Mouse (Mus musculus) neutrophil, adult 5-6 weeks (primary cell): Measurements from ENCODE around the gene Msrb1. TPM values are rescaled to one million over a fixed set of nuclear protein-coding genes. Genes with fewer than 3 reads are reported as not detected.
"Not testable (repeated sequence)": the region's sequence is repeated elsewhere in the genome, so short reads cannot be mapped to it uniquely, and the experiment has no call there.

Source experiments
- ATAC-seq: fragments of 151-379, 151-347 bp; 2 replicates; pipeline ENCODE4 v1.8.0; 2017; ENCODE audit warnings: mild to moderate bottlenecking, moderate TSS enrichment; ENCODE audit not compliant: insufficient number of reproducible peaks, poor library complexity, low FRiP score, severe bottlenecking; ENCODE audit errors: extremely low read depth
- total RNA-seq: library from RNA; stranded (forward); fragments of 200-1000 nt; gene quantifications from 2 replicates; pipeline ENCODE4 v1.2.3, GENCODE M21; 2017

The Msrb1 gene
- total RNA-seq, 1 experiment from 2014 or later, result 818 TPM

DNA sequence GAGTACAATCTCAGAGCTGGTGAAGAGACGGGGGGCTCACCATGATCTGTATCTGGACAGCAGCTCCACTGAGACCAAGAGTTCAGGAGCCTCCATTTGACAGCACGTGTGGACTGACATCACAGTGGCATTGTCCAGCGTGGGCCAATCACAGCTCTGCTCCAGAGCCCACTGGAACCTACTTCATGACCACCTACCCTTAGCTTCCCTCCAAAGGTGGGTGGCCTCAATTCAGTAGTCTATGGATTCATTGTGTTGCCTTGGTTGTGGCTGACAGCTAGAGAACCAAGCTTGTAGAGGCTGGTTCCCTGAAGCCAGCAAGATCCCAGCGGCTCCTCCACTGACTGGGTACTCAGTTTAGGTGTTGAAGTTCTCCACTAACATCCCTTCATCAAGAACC, 18.5 kb upstream of the Msrb1 start, which contains the start of the genes Rnf151 and Rps2:
Gene Rnf151, minus strand, starts transcription at position 121 of the 400 bp plus-strand sequence.
Gene Rps2, plus strand, starts transcription at position 174 of the 400 bp plus-strand sequence.
- ATAC-seq, result no peak

DNA sequence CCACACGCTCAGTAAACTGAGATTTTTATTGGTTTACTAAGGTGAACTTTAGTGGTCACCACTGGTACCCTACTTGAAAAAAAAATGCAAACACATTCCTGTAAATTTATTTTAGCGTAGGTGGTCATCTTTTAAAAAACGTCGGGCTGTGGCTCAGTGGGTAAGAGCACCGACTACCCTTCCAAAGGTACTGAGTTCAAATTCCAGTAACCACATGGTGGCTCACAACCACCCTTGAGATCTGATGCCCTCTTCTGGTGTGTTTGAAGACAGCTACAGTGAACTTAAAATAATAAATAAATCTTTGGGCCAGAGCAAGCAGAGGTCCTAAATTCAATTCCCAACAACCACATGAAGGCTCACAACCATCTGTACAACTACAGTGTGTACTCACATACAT, 17.5 kb upstream of the Msrb1 start:
- not testable (repeated sequence) for ATAC-seq

DNA sequence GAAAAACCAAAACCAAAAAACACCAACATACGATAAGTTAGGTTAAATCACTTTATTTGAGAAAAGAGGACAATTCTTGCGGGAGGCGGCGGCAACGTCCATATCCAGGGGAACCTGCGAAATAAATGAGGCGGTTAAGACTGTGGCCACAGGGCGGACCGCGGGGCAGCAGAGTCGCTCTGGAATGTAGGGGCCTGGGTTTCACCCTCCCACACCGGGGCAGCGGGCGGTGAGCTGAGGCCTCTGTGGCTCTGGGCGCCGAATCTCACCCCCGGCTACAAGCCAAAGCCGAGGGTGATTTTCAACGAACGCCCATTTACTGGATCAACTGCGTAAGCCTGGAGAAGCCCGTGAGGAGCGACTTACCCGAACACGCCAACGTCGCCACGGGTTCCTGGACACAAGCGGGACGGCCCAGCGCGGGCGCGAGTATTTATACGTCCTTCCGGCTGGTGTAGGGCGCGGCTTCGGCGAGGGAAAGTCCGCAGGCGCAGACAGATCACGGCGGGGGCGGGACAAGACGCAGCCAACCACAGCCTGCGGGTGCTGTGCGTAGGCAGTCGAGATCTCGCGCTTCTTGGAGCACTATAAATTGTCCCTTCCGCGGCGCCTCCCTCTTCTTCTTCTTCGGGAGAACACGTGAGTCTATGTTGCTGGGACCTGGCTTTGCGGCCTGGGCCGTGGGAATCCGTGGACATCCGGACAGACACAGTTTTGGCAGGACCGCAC, 16.8 kb upstream of the Msrb1 start:
- ATAC-seq, result peak; percentile 88

GRCm38 (mm10) chr17:24720616-24721015, 15.8 kb upstream of the Msrb1 start:
- ATAC-seq, result not testable (repeated sequence)

- ATAC-seq, result not testable (repeated sequence)
Measured at GRCm38 (mm10) chr17:24721383-24721955, 15.0 kb upstream of the Msrb1 start.

DNA sequence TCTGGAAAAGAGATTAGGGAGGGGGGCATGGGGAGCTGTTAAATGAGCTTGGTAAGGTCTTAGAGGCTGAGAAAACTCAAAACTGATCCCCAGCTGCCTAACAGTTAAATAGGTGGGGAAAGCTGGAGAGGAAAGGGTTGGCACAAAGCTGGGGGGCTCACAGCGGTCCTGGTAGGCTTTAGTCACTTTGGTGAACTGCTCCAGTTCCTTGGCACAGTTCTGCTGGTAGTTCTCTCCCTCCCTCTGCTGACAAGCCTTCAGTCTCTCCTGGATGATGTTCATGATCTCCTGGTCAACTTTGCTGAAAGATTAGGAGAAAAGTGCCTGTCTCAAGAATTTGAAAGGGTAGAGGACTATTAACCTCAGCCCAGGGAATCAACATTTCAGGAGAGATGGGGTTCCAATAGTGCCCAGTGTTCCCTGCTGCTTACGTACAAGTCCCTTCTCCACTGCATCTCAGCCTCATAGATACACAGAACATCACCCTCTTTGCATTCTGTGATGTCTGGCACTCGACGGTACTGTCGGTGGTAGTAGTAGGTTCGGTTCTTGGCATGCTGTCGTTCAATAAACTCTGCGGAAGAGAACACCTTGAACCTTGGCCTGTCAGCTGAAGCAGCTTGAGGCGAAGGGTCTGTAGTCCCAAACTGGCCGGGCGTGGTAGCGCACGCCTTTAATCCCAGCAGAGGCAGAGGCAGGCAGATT, 14.1 kb upstream of the Msrb1 start:
- no peak for ATAC-seq

DNA sequence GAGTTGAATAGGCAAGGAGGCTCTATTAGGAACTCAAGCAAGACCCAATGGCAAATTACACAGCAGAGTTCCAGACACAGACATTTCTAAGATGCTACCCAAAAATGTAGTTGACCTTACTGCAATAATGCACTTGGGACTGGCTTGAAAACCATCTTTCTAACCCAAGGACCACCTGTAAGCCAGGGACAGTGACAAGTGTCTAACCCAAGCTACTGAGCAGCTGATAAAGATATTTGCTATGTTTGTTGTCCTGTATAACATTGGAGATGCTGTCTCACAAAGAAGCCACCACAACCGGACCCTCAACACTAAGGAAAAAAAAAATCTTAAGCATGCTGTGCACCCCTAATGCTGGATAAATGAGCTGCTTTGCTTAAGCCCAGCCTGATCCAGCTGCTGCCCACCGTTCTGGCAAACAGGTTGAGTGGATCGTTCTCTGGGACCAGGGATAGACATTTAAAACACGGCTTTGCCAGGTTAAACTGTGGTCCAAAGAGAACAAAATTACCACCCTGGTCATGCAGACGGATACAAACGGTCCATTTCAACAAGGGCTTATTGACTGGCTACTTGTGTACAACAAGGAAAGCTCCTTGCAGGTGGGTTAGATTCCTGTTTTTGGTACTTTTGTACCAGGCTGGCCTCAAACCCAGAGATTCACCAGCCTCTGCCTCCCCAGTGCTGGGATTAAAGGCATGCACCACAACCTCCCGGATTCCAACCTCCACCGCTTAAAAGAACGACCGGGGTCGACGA, 13.1 kb upstream of the Msrb1 start:
- no peak for ATAC-seq

- ATAC-seq, result no peak
Measured at GRCm38 (mm10) chr17:24723881-24724180, 12.6 kb upstream of the Msrb1 start.

DNA sequence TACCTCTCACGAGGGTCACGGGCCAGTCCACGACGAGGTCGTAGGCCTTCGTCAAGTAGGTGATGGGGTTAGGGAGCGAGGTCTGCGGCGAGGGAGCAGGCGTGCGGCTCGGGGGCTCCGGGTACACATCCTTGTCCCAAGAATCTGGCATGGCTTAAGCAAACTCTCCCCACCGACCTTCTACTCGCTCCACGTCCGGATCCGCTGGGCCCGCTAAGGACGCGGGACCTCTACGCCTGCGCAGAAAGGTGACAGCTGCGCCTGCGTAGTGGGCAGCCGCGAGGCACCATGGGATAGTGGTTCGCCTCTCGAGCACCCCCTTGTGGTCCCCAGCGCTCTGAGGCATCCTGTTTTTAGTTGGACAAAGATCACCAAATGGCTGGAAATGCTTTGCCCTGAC, 12.3 kb upstream of the Msrb1 start, which contains the start of gene Ndufb10:
Gene Ndufb10, minus strand, starts transcription at position 295 of the 400 bp plus-strand sequence.
- ATAC-seq, result peak; percentile 67

DNA sequence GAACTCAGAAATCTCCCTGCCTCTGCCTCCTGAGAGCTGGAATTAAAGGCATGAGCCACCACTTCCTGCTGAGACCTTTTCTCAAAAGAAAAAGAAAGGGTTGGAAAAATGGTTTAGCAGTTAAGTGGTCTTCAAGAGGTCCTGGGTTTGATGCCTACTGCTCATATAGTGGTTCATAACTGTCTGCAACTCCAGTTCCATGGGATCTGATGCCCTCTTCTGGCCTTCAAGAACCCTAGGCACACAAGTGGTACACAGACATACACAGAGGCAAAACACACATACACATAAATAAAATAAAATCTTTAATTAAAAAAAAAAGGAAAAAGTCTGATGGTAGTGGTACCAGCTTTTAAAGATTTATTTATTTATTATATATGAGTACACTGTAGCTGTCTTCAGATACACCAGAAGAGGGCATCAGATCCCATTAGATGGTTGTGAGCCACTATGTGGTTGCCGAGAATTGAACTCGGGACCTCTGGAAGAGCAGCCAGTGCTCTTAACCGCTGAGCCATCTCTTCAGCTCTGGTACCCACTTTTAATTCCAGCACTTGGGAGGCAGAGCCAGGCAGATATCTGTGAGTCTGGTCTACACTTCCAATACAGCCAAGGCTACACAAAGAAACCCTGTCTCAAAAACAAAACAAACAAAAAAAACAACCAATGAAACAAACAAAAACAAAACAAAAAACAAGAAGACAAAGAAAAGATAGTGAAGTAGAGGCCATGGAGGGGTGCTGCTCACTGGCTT, 10.6 kb upstream of the Msrb1 start:
- ATAC-seq, result no peak

DNA sequence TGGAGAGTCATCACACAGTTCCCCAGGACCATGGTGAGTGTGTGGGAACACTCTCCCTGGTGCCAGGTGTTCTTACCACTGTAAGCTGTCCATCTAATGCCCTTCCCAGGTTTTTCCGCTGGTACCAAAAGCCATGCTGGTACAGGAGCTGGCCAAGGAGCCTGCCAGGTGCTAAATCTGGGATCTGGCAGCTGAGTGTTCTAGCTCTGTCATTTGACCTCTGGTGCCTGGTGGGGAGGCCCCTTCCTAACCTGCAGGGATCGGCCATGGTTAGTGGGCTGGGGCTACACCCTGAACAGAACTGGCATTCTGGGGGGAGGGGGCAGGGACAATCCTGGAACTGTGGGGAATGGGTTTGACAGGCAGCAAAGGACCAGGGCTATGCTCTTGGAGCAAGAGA, 8.8 kb upstream of the Msrb1 start, which contains the start of gene Rpl3l:
Gene Rpl3l, plus strand, starts transcription at position 203 of the 400 bp plus-strand sequence.
- ATAC-seq, result no peak

- ATAC-seq, result no peak
Measured at GRCm38 (mm10) chr17:24728184-24728583, 8.3 kb upstream of the Msrb1 start.

DNA sequence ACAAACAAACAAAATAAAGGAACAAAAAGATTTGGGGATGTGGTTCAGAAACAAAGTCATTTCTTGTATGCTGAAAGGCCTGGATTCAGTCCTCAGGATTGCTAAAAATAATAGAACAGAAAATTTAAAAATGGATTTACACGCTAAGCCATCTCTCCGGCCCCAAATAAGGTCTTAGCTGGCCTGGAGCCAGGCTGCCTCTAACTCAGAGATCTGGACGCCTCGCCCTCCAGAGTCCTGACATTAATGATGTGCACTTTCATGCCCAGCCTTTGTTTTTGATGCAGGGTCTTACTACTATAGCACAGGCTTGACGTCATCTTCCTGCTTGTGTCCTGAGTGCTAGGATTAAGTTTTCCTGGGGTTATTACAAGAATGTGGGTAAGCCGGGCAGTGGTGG, 7.4 kb upstream of the Msrb1 start:
- ATAC-seq, result no peak

DNA sequence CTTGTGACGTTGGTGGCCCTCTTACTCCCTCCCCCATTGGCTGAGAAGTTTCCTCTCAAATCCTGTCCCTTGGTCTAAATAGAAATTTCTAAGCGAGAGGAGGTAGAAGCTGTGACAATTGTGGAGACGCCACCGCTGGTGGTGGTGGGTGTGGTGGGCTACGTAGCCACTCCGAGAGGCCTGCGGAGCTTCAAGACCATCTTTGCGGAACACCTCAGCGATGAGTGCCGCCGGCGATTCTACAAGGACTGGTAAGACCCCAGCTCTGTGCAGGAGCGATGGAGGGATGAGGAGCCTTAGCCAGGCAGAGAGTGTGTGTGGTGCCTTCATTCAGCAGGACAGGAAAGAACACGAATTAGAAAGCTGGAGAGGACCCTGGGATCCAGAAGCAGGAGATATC, 5.7 kb upstream of the Msrb1 start:
- ATAC-seq, result no peak

DNA sequence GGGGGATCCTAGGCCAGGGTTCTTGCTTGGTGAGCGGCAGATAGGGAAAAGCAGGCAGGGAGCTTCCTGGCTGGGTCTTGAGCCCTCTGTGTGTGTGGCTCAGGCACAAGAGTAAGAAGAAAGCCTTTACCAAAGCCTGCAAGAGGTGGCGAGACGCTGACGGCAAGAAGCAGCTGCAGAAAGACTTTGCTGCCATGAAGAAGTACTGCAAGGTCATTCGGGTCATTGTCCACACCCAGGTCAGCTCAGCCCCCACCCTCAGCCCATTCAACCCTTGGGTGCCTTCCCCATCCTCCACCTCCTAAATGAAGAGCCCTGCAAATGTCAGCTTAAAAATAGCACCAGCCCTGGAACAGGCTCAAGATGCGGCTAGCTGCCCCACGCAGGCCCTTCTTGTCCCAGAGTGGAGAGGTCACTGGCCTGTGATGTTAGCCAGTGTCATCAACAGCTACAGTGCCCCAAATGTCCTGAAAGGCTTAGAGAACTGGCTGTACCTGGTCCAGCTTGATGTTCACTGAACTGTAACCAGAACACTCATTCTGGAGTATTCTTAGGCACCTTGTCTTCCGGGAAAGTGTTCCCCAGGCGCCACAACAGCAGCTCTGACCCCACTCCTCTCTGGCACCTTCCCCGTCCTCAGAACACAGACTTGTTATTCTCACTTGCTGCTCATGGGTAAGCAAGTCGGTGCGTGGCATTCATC, 4.1 kb upstream of the Msrb1 start:
- ATAC-seq, result no peak

- no peak for ATAC-seq
Measured at GRCm38 (mm10) chr17:24733434-24734050, 2.9 kb upstream of the Msrb1 start.

DNA sequence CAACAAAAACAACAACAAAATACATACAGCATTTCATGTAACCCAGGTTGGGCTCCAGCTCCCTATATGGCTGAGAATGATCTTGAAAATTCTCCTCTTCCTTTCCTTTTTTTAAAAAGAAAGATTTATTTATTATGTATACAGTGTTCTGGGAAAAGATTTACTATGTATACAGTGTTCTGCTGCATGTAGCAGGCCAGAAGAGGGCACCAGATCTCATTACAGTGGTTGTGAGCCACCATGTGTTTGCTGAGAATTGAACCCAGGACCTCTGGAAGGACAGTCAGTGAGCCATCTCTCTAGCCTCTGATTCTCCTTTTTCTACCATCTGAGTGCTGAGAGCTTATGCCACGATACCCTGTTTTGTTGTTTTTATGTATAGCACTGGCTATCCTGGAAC, 1.9 kb upstream of the Msrb1 start:
- no peak for ATAC-seq

- ATAC-seq, result no peak
Measured at GRCm38 (mm10) chr17:24735446-24735845, 996 bp upstream of the Msrb1 start.
